Mouse (Mus musculus): ENCODE results near the gene Iqce. TPM values are rescaled to one million over a fixed set of nuclear protein-coding genes. Genes with fewer than 3 reads are reported as not detected.

Gene Iqce
- polyA plus RNA-seq (2015; fragmentation: Nextera tagmentation; extraction: Ambion mirVana), result 16.7 and 18.2 TPM in 2 replicates

DNA sequence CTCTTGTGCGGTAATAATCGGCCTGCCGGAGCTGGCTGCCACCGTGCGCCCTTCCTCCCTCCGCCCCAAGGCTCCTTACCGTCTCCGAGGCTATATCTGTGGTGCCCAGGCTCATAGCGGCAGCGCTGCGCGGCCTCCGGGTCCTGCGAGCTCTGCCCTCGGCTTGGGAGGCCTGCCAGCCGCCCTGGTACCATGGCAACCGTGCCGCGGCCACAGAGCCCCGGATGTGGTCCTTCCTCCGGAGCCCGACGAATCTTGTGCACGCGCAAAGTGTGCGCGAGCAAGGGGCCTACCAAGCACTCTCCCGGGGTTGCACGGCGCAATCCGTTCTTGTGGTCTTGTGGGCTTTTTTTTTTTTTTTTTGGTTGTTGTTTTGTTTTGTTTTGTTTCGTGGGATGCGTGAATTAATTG lies at the start of gene Iqce:
Gene Iqce, minus strand, starts transcription at position 276 of the 411 bp plus-strand sequence.
- H3K4me2 ChIP-seq (ENCODE audit: low read depth, low read length), result peak within 1 kb of the TSS; percentile 76
- H3K9ac ChIP-seq (ENCODE audit: low read depth, low read length), result peak within 1 kb of the TSS; percentile 93
- H3K36me3 ChIP-seq (ENCODE audit: control insufficient read depth, insufficient read depth, low read length), result 0 out of 2 replicates have a peak, but pooled peaks cover under 1% of the 10 kb centered on the region
- WGBS, result under 1% methylated on average over 33 of the region's 33 CpGs
- H3K9me3 ChIP-seq (ENCODE audit: control insufficient read depth, low read length), result no peaks in the 10 kb centered on the region
- no peaks in the 10 kb centered on the region for H3K27me3 ChIP-seq (replicated peaks; ENCODE audit: control insufficient read depth, insufficient read depth, low read length)
- peaks cover 41% of the 10 kb centered on the region for H3K4me1 ChIP-seq (ENCODE audit: control insufficient read depth, insufficient read depth, low read length)
- peak; percentile 61 for ATAC-seq
- peak within 1 kb of the TSS; percentile 92 for H3K4me3 ChIP-seq (ENCODE audit: low read length)
- peak within 1 kb of the TSS; percentile 94 for H3K27ac ChIP-seq (ENCODE audit: low read length)

DNA sequence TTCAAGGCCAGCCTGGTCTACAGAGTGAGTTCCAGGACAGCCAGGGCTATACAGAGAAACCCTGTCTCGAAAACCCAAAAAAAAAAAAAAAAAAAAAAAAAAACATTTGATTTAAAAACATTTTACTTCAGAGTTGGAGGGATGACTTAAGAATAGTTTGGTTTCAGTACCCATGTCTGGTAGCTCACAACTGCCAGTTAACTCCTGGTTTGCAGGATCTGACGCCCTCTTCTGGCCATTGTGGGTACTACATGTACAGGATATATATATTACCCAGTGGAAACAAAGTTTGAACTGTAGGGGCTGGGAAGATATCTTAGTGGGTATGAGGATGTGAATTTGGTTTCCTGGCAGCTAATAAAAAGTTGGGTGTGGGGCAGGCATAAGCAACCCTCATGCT lies 48.7 kb upstream of the Iqce start:
- peaks cover 11% of the 10 kb centered on the region for H3K4me1 ChIP-seq (ENCODE audit: control insufficient read depth, insufficient read depth, low read length)
- H3K27me3 ChIP-seq (replicated peaks; ENCODE audit: control insufficient read depth, insufficient read depth, low read length), result no peaks in the 10 kb centered on the region
- 3% methylated on average over 1 of the region's 2 CpGs for WGBS
- peaks cover 9% of the 10 kb centered on the region; the same call in 1 of the 2 replicates for H3K36me3 ChIP-seq (ENCODE audit: control insufficient read depth, insufficient read depth, low read length)
- H3K4me2 ChIP-seq (ENCODE audit: low read depth, low read length), result no peak overlapping the region
- ATAC-seq, result no peak
- H3K9me3 ChIP-seq (ENCODE audit: control insufficient read depth, low read length), result 0 out of 2 replicates have a peak, but pooled peaks cover 7% of the 10 kb centered on the region
- no peak overlapping the region for H3K4me3 ChIP-seq (ENCODE audit: low read length)
- H3K9ac ChIP-seq (ENCODE audit: low read depth, low read length), result no peak overlapping the region
- H3K27ac ChIP-seq (ENCODE audit: low read length), result no peak overlapping the region

DNA sequence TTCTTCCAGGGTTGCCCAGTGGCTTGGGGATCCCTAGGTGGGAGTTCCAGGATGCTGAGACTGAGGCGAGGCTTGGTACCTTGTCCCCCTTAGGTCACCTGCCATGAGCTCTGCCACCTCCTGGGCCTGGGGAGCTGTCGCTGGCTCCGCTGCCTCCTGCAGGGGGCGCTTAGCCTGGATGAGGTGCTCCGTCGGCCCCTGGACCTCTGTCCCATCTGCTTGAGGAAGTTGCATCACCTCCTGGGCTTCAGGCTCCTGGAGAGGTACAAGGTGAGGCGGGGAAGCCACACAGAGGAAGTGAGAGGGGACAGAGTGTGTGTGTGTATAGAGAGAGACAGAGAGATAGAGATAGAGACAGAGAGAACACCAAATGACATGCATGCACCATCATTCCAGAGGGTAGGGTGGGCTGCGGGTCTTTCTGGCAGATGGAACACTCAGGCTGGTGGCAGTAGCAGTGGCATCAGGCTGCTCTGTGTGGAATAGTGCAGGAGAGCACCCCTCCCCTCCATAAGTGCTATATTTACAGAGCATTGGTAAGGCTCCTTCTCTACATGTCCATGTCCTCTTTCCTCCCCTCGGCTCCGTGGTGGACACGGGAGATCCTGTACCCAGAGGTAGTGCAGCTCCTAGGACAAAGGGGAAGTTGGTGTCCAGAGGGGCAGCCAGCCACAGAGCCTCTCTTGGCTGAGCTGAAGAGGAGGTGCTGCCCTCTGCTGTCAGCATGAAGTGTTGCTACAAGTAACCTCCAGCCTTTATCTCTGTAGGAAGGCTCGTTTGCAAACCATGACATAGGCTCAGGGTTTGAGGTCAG lies 47.1 kb upstream of the Iqce start:
- Histone ChIP-seq H3K4me1 (ENCODE audit: control insufficient read depth, insufficient read depth, low read length) (peaks cover 11% of the 10 kb centered on the region), H3K27me3 (replicated peaks; ENCODE audit: control insufficient read depth, insufficient read depth, low read length) (no peaks in the 10 kb centered on the region), H3K9me3 (ENCODE audit: control insufficient read depth, low read length) (0 out of 2 replicates have a peak, but pooled peaks cover 7% of the 10 kb centered on the region), H3K9ac (ENCODE audit: low read depth, low read length) (peak overlapping the region; percentile 64), H3K4me2 (ENCODE audit: low read depth, low read length) (peak overlapping the region; percentile 57), H3K27ac (ENCODE audit: low read length) (0 out of 2 replicates have a peak overlapping the region, but pooled peaks have one; percentile 15), H3K4me3 (ENCODE audit: low read length) (peak overlapping the region; percentile 39), H3K36me3 (ENCODE audit: control insufficient read depth, insufficient read depth, low read length) (0 out of 2 replicates have a peak, but pooled peaks cover 5% of the 10 kb centered on the region)
- WGBS, result 18% methylated on average over 12 of the region's 12 CpGs
- ATAC-seq, result peak; percentile 84

DNA sequence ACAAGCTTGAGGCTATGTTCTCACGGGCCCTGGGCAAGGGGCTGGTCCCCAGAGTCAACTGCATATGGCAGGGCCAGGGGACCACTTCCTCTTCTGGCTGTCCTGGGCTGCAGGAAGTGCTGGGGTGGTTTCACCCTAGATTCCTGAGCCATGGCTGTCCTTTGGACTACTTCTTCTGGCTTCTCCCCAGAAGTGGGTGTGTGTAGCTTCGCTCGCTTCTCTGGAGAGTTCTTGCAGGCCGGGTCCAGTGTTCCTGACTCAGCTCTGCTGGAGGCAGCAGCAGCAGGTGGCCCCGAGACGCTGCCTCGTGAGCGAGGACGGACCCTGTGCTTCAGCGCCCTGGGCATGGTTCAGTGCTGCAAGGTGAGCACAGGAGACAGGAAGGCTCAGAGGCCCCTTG lies 46.2 kb upstream of the Iqce start:
- Histone ChIP-seq H3K4me3 (ENCODE audit: low read length) (no peak overlapping the region), H3K4me1 (ENCODE audit: control insufficient read depth, insufficient read depth, low read length) (peaks cover 11% of the 10 kb centered on the region), H3K36me3 (ENCODE audit: control insufficient read depth, insufficient read depth, low read length) (0 out of 2 replicates have a peak, but pooled peaks cover 5% of the 10 kb centered on the region), H3K27me3 (replicated peaks; ENCODE audit: control insufficient read depth, insufficient read depth, low read length) (no peaks in the 10 kb centered on the region), H3K9me3 (ENCODE audit: control insufficient read depth, low read length) (0 out of 2 replicates have a peak, but pooled peaks cover 7% of the 10 kb centered on the region), H3K4me2 (ENCODE audit: low read depth, low read length) (no peak overlapping the region), H3K27ac (ENCODE audit: low read length) (no peak overlapping the region), H3K9ac (ENCODE audit: low read depth, low read length) (no peak overlapping the region)
- 89% methylated on average over 10 of the region's 10 CpGs for WGBS
- ATAC-seq, result 0 out of 2 replicates have a peak, but pooled peaks have one; percentile 17

DNA sequence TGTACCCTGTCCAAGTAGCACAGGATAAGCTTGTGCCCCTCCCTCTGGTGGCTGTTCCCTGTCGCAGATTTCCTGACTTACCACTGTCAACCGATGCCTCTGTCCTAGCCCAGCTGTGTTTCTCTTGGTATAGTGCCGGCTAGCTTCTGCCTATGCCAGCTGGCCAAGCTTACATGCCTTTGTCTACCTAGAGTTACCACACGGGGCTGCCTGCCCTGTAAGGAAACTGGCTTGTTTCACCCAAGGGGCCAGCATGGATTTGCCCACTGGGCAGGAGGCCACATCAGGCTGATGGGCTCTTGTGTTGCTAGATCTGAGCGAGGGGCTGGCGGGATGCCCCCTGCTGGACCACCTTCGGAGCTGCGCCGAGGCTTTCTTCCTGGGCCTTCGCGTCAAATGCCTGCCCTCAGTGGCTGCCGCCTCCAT lies 41.5 kb upstream of the Iqce start:
- 41% methylated on average over 12 of the region's 12 CpGs for WGBS
- ATAC-seq, result no peak

DNA sequence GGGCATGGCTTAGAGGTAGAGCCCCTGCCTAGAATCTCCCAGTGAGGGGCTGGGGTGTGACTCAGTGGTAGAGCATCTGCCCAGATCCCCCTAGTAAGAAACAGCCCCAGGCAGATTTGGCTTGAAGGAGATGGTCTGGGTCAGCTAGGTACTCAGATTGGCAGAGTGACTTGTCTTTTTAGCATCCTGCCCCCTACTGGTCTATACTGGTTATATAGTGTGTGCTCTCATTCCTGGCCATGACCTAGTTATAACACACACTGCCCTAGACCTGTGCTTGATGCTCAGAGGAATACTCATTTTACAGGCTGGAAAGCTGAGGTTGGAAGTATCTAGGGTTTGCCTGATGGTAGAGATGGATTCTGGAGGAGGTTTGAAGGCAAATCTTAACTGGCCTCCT lies 39.7 kb upstream of the Iqce start:
- H3K4me3 ChIP-seq (ENCODE audit: low read length), result no peak overlapping the region
- H3K9ac ChIP-seq (ENCODE audit: low read depth, low read length), result no peak overlapping the region
- no peaks in the 10 kb centered on the region for H3K9me3 ChIP-seq (ENCODE audit: control insufficient read depth, low read length)
- H3K36me3 ChIP-seq (ENCODE audit: control insufficient read depth, insufficient read depth, low read length), result no peaks in the 10 kb centered on the region
- H3K4me1 ChIP-seq (ENCODE audit: control insufficient read depth, insufficient read depth, low read length), result no peaks in the 10 kb centered on the region
- no peak overlapping the region for H3K4me2 ChIP-seq (ENCODE audit: low read depth, low read length)
- H3K27ac ChIP-seq (ENCODE audit: low read length), result no peak overlapping the region
- ATAC-seq, result 0 out of 2 replicates have a peak, but pooled peaks have one; percentile 20
- H3K27me3 ChIP-seq (replicated peaks; ENCODE audit: control insufficient read depth, insufficient read depth, low read length), result 0 out of 2 replicates have a peak, but pooled peaks cover 4% of the 10 kb centered on the region

More for the DNA sequence above, 41.5 kb upstream of the Iqce start:
- H3K4me2 ChIP-seq (ENCODE audit: low read depth, low read length), result no peak overlapping the region
- peaks cover 3% of the 10 kb centered on the region for H3K4me1 ChIP-seq (ENCODE audit: control insufficient read depth, insufficient read depth, low read length)
- no peak overlapping the region for H3K4me3 ChIP-seq (ENCODE audit: low read length)
- H3K9ac ChIP-seq (ENCODE audit: low read depth, low read length), result no peak overlapping the region; the same call in 1 of the 2 replicates
- no peak overlapping the region for H3K27ac ChIP-seq (ENCODE audit: low read length)
- no peaks in the 10 kb centered on the region for H3K27me3 ChIP-seq (replicated peaks; ENCODE audit: control insufficient read depth, insufficient read depth, low read length)
- no peaks in the 10 kb centered on the region for H3K9me3 ChIP-seq (ENCODE audit: control insufficient read depth, low read length)
- H3K36me3 ChIP-seq (ENCODE audit: control insufficient read depth, insufficient read depth, low read length), result no peaks in the 10 kb centered on the region

DNA sequence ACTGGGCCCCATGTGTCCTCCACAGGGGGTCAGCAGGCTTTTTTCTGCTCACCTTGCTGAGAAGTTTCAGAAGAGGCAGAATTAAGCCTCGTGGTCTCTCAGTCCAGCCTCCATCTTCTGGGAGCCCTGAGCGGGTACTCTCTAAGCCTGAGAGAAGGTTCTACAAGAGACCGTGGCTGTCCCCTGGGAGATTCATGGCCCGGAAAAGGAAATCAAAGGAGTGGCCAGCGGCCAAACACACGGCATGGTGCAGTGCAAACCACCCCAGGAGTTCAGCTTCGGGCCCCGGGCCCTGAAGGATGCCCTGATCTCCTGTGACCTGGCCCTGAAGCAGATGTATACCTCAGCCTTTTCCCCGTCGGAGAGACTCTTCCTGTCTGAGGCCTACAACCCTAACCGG lies 38.9 kb upstream of the Iqce start:
- no peaks in the 10 kb centered on the region for H3K4me1 ChIP-seq (ENCODE audit: control insufficient read depth, insufficient read depth, low read length)
- 74% methylated on average over 11 of the region's 11 CpGs for WGBS
- H3K4me3 ChIP-seq (ENCODE audit: low read length), result no peak overlapping the region
- H3K27ac ChIP-seq (ENCODE audit: low read length), result no peak overlapping the region
- no peaks in the 10 kb centered on the region for H3K36me3 ChIP-seq (ENCODE audit: control insufficient read depth, insufficient read depth, low read length)
- no peak overlapping the region for H3K4me2 ChIP-seq (ENCODE audit: low read depth, low read length)
- H3K9ac ChIP-seq (ENCODE audit: low read depth, low read length), result no peak overlapping the region
- ATAC-seq, result no peak
- no peaks in the 10 kb centered on the region for H3K9me3 ChIP-seq (ENCODE audit: control insufficient read depth, low read length)
- 0 out of 2 replicates have a peak, but pooled peaks cover 5% of the 10 kb centered on the region for H3K27me3 ChIP-seq (replicated peaks; ENCODE audit: control insufficient read depth, insufficient read depth, low read length)

DNA sequence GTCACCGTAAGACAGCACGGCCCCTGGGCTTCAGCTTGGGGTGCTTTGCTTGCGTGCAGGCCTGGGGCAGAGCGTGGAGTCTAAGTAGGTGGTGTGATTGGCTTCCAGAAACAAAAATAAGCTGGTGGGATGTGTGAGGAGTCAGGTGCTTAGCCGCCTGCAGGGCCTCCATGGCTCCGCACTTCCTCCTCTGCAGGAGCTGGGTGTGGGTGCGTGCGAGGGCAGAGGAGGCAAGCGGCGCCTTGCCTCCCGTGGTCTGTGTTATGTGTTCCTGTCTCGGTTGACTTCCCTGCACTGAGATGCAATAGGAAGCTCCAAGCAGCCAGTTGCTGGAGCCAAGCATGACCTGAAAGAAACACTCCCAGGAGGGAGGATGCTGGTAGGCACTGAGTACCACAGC lies 37.6 kb upstream of the Iqce start:
- Histone ChIP-seq H3K9ac (ENCODE audit: low read depth, low read length) (no peak overlapping the region), H3K4me2 (ENCODE audit: low read depth, low read length) (no peak overlapping the region), H3K4me1 (ENCODE audit: control insufficient read depth, insufficient read depth, low read length) (peaks cover 5% of the 10 kb centered on the region), H3K4me3 (ENCODE audit: low read length) (no peak overlapping the region), H3K27me3 (replicated peaks; ENCODE audit: control insufficient read depth, insufficient read depth, low read length) (peaks cover 9% of the 10 kb centered on the region; the same call in 1 of the 2 replicates), H3K36me3 (ENCODE audit: control insufficient read depth, insufficient read depth, low read length) (no peaks in the 10 kb centered on the region), H3K9me3 (ENCODE audit: control insufficient read depth, low read length) (no peaks in the 10 kb centered on the region), H3K27ac (ENCODE audit: low read length) (no peak overlapping the region)
- ATAC-seq, result no peak
- WGBS, result 69% methylated on average over 12 of the region's 12 CpGs

DNA sequence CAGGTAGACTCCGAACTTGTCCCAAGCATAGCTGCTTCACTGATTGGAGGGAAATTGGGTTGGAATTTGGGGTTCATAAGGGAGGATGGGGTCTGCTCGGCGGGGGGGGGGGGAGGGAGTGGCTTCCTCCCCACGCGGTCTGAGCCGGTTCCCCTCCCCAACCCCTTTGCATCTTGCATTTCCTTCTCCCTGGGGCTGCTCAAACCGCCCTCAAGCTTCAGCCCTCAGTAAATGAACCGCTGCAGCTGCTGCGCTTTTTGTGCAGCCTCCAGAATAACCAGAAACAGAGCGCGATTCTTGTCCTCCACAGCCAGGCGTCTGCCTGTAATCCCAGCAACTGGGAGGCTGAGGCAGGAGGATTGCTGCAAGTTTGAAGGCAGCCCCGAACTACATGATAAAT lies 34.0 kb upstream of the Iqce start:
- ATAC-seq, result no peak
- peaks cover 5% of the 10 kb centered on the region for H3K4me1 ChIP-seq (ENCODE audit: control insufficient read depth, insufficient read depth, low read length)
- H3K36me3 ChIP-seq (ENCODE audit: control insufficient read depth, insufficient read depth, low read length), result no peaks in the 10 kb centered on the region
- WGBS, result 19% methylated on average over 11 of the region's 13 CpGs
- no peaks in the 10 kb centered on the region for H3K9me3 ChIP-seq (ENCODE audit: control insufficient read depth, low read length)
- H3K27me3 ChIP-seq (replicated peaks; ENCODE audit: control insufficient read depth, insufficient read depth, low read length), result peaks cover 9% of the 10 kb centered on the region; the same call in 1 of the 2 replicates
- no peak overlapping the region for H3K4me2 ChIP-seq (ENCODE audit: low read depth, low read length)
- no peak overlapping the region; the same call in 1 of the 2 replicates for H3K4me3 ChIP-seq (ENCODE audit: low read length)
- H3K27ac ChIP-seq (ENCODE audit: low read length), result no peak overlapping the region
- H3K9ac ChIP-seq (ENCODE audit: low read depth, low read length), result no peak overlapping the region

All from intestine, embryonic 16.5 days (tissue).